Mouse (Mus musculus) cerebellum, adult 2 months (tissue): ENCODE measurements around the gene Wdfy2. TPM values are rescaled to one million over a fixed set of nuclear protein-coding genes. Genes with fewer than 3 reads are reported as not detected.

Experiments
- DNase-seq, 2 experiments: peaks; one replicate each; pipeline ENCODE4 v3.0.0; 2021
- H3K27ac ChIP-seq: fragments of 200-500 bp; 2 replicates; pipeline ENCODE4 v1.5.1; 2012; ENCODE audit warnings: low read length, control low read depth, inconsistent platforms; ENCODE audit not compliant: insufficient read depth
- H3K27me3 ChIP-seq: fragments of 200-500 bp; 2 replicates; pipeline ENCODE4 v1.6.1; 2012; ENCODE audit warnings: inconsistent platforms, mild to moderate bottlenecking, low read length, moderate library complexity; ENCODE audit not compliant: control insufficient read depth, insufficient read depth
- H3K4me1 ChIP-seq: fragments of 200-500 bp; 2 replicates; pipeline ENCODE4 v1.6.1; 2011; ENCODE audit warnings: low read length; ENCODE audit not compliant: control insufficient read depth, insufficient read depth
- H3K4me3 ChIP-seq: fragments of 200-500 bp; replicated peaks from 2 replicates; pipeline ENCODE3; 2011; ENCODE audit warnings: mild to moderate bottlenecking, low read depth, low read length, control low read depth; ENCODE audit not compliant: insufficient read depth
- CTCF ChIP-seq: fragments of 200-500 bp; IDR thresholded peaks from 2 replicates; pipeline ENCODE4 v1.5.1; 2011; ENCODE audit warnings: low read depth, mild to moderate bottlenecking, control low read depth, low read length, moderate library complexity, borderline replicate concordance; ENCODE audit not compliant: insufficient read depth
- POLR2A ChIP-seq: fragments of 200-500 bp; IDR thresholded peaks from 2 replicates; pipeline ENCODE4 v1.6.1; 2011; ENCODE audit warnings: low read length, control low read depth, borderline replicate concordance; ENCODE audit not compliant: insufficient read depth
- WGBS: fragments of 180-500 bp; shearing (Covaris S2); methylation state at CpG from one replicate; pipeline ENCODE4 v1.1.7; 2018; 5-methylcytosine and 5-hydroxymethylcytosine counted together
- polyA plus RNA-seq: library from polyadenylated mRNA; depleted of rRNA; stranded (reverse); fragments of >200 nt; gene quantifications from 2 replicates; pipeline ENCODE4 v1.2.3, GENCODE M21; 2012

Gene Wdfy2
- polyA plus RNA-seq, 1 experiment = 15.8 TPM

DNA sequence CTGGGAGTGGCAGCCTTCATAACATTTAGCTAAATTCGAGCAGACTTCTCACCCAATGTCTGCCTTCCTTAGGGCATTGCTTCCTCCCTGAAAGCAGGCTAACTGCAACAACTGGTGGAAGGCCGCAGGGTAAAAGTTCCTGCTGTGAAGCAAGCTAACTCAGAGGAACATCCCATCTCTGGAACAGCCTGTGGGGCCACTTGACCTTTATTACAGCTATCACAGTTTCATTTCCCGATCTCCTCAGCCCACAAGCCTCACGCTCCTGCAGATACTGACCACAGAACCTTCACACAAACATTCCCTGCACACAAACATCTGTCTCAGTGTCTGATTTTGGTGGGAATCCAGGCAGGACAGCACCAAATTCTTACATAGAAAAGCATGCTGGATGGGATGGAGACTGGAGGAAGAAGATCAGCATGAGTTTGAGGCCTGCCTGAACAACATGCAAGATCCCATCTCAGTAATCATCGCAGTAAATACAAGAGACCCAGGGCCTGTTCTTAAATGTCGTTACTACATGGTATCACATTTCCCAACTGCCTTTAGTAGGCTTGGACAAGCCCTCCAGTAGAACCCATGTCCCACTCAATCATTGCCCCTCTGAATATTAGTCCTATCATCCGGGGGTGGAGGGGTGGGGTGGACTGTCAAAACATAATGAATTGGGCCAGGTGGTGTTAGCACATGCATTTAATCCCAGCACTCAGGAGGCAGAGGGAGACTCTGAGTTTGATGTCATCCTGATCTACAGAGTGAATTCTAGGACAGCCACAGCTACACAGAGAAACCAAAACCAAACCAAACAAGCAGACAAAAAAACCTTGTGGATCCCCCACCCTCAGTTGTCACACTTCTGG lies 28.6 kb upstream of the Wdfy2 start:
- no peaks in the 10 kb centered on the region for H3K4me1 ChIP-seq
- no peak overlapping the region for H3K27ac ChIP-seq
- H3K4me3 ChIP-seq = no peak overlapping the region
- DNase-seq = no peak
- WGBS = 81% methylated on average over 7 of the region's 7 CpGs
- H3K27me3 ChIP-seq = no peaks in the 10 kb centered on the region
- no peak for TF ChIP-seq POLR2A
- TF ChIP-seq CTCF = no peak

DNA sequence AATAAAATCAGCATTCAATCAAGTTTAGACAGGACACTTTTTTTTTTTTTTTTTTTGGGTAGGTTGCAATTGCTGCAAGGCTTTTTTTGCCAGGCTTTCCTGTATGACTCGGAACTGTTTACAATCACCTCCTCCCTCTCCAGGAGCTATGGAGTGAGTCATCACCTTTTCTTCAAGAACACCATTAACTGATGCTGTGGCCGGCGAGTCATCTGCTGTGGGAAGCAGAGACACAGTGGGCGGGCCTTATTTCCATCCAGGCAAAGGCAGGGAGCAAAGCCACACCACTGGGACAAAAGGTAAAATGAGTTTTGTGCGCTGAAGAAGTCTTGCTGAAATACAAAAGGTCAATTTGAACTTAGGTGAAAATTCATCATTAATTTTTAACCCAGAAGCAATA lies 24.7 kb upstream of the Wdfy2 start:
- Histone ChIP-seq H3K4me1 (no peaks in the 10 kb centered on the region), H3K27ac (no peak overlapping the region), H3K27me3 (no peaks in the 10 kb centered on the region), H3K4me3 (no peak overlapping the region)
- DNase-seq = no peak
- TF ChIP-seq POLR2A = no peak
- no peak for TF ChIP-seq CTCF
- 59% methylated on average over 5 of the region's 5 CpGs for WGBS

DNA sequence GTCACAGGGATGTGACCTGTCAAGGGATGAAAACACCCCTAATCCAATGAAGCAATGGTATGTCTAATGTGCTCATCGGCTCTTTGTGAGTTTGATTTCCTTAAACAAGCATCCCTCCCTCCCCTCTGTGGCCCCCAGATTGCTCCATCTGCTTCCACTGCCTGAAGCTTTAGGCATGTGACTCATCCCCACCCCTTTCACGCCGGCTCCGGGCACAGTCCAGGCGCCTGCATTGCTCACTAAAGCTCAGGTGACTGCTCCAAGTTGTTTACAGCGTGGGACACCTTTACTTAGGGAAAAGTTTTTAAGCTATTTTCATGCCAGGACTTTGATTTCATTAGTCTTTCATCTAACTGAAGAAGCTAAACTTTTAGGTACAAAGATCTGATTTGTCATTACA lies 22.9 kb upstream of the Wdfy2 start:
- TF ChIP-seq POLR2A = no peak
- TF ChIP-seq CTCF = no peak
- WGBS = 75% methylated on average over 6 of the region's 6 CpGs
- Histone ChIP-seq H3K4me1 (no peaks in the 10 kb centered on the region), H3K4me3 (no peak overlapping the region), H3K27ac (no peak overlapping the region), H3K27me3 (no peaks in the 10 kb centered on the region)
- DNase-seq = no peak

DNA sequence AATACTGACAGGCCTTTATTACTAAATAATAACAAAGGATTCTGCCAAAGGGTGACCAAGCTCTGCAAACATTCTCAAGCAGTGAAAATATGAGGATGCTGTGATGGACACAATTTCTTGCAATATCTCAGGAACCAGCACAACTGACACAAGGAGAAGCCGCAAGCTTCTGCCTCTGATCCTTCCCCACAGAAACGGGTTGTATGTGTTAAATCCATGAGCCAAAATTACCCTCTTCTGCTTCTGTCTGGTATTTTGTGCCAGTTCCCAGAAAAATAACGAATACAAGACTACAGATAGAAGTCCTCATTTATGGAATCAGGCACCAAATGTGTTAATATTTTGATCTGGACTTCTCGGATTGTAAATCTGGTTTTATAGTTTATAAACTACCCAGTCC lies 20.7 kb upstream of the Wdfy2 start:
- 77% methylated on average over 4 of the region's 4 CpGs for WGBS
- H3K27ac ChIP-seq = no peak overlapping the region
- no peaks in the 10 kb centered on the region for H3K27me3 ChIP-seq
- H3K4me1 ChIP-seq = no peaks in the 10 kb centered on the region
- TF ChIP-seq CTCF (no peak), POLR2A (no peak)
- no peak for DNase-seq
- H3K4me3 ChIP-seq = no peak overlapping the region

DNA sequence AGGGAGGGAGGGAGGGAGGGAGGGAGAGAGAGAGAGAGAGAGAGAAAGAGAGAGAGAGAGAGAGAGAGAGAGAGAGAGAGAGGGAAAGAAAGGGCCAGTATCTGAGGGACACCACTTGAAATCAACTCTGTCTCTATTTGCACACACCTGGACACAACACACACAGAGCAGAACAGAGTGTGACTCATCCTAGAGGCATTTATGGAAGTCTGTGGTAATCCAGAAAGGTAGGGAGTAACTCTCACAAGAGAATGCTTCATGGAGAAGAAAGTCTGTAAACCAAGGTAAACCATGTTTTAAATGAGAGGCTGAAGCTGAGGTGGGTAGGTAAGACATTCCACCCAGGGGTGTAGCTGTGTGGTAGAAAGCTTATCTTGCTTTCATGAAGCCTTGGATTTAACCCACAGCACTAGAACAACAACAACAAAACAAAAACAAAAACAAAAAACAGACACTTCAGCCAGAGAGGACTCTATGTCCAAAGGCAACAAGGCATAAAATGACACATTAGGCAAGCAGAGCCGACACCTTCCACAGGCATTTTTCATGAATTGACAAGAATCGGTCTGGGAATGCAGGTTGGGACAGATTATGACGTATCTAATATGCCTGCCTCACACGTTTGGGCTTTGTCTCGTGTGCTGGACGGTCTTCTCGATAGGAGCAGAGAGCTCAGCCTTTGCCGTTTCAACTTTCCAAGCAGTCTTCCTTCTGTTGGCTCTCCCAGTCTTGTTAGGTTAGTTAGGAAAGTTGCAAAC lies 11.7 kb upstream of the Wdfy2 start:
- Histone ChIP-seq H3K4me1 (no peaks in the 10 kb centered on the region), H3K27ac (no peak overlapping the region), H3K4me3 (no peak overlapping the region), H3K27me3 (no peaks in the 10 kb centered on the region)
- TF ChIP-seq POLR2A (no peak), CTCF (no peak)
- WGBS = 88% methylated on average over 8 of the region's 8 CpGs
- DNase-seq = no peak

DNA sequence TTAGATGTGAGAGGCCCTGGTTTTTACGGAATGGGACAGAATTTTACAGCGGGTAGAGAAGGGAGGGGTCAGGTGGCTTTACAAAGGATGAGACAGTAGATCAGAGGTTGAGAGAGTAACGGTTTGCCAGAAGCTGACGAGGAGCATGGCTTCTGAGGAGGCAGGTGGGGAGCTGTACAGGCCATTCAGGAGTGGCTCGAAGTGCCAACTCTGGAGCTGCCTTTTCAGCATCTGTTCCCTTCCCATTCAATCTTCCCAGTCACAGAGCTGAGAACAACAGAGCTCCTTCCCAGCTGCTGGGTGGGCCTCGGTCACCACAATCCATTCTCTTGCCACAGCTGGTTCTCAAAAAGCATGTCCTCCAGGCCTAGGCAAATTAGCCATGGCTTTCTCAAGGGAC lies 8.2 kb upstream of the Wdfy2 start:
- no peaks in the 10 kb centered on the region for H3K27me3 ChIP-seq
- no peak overlapping the region for H3K4me3 ChIP-seq
- H3K27ac ChIP-seq = no peak overlapping the region
- WGBS = 50% methylated on average over 6 of the region's 6 CpGs
- no peak for DNase-seq
- H3K4me1 ChIP-seq = no peaks in the 10 kb centered on the region
- TF ChIP-seq CTCF (no peak), POLR2A (no peak)

DNA sequence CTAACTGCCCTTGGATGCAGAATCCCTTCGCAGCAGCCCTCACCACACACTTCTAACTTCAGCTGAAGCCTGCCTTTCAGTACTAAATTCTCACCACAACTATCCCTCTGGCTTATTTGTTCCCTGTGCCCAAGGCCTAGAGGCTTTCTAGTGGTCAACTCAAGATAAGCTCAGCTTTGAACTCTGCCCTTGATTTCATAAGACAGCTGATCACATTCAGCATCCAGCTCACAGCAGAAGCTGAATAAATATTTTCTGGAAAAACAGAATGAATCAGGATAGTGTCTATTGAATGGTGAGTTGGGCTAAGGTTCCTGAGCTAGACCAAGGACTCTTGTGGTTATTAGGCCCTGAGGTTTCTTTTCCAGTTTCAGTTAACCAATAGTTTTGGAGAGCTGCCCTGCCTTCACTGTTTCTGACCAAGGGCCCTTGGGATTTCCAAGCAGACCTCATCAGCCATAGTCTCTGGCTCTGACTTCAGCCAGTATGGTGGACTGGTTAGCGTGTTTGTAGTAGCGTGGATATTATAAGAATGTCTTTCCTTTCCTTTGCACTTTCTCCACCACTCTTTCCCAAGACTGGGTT lies 5.7 kb upstream of the Wdfy2 start:
- WGBS = 93% methylated on average over 3 of the region's 3 CpGs
- TF ChIP-seq POLR2A (no peak), CTCF (no peak)
- DNase-seq = no peak
- H3K4me1 ChIP-seq = no peaks in the 10 kb centered on the region
- no peak overlapping the region for H3K4me3 ChIP-seq
- no peaks in the 10 kb centered on the region for H3K27me3 ChIP-seq
- no peak overlapping the region for H3K27ac ChIP-seq
